Mouse (Mus musculus): Measurements from ENCODE around the gene Mrps21. TPM values are rescaled to one million over a fixed set of nuclear protein-coding genes. Genes with fewer than 3 reads are reported as not detected.

Mrps21 gene
- total and polyA plus RNA-seq, 3 experiments = 251 to 557 (median 317) TPM

GRCm38 (mm10) chr3:95881979-95882815, 10.9 kb upstream of the Mrps21 start, which contains the start of gene Ciart:
Gene Ciart, minus strand, starts transcription at chr3:95882251.
- Histone ChIP-seq H3K4me2 (ENCODE audit: insufficient read depth, low read depth, poor library complexity, severe bottlenecking) (no peak within 1 kb of the TSS), H3K79me2 (replicated peaks; ENCODE audit: control insufficient read depth, extremely low read depth, insufficient read depth, poor library complexity, severe bottlenecking) (no peaks in the 10 kb centered on the region), H3K9ac (ENCODE audit: insufficient read depth, low read depth) (no peak within 1 kb of the TSS), H3K36me3 (replicated peaks in 1 of 2; ENCODE audit: control insufficient read depth in 1 of 2, insufficient read depth in 1 of 2, low read length in 1 of 2) (peaks cover 29 to 75% of the 10 kb centered on the region in 2 experiments), H3K4me1 (ENCODE audit: control insufficient read depth in 1 of 2, insufficient read depth in 2 of 2) (no peaks in the 10 kb centered on the region), H3K27ac (ENCODE audit: insufficient read depth, low read depth) (no peak within 1 kb of the TSS), H3K27me3 (replicated peaks) (no peaks in the 10 kb centered on the region), H3K4me3 (replicated peaks in 1 of 3; ENCODE audit: low read depth in 2 of 3, low read length in 2 of 3, poor library complexity in 1 of 3) (no peak within 1 kb of the TSS), H3K9me3 (replicated peaks; ENCODE audit: low read length) (peaks cover 8% of the 10 kb centered on the region)
- dilution Hi-C loops (cut with MboI; ENCODE audit: extremely low pct_ligation_motif_present, extremely low pct_unique_long_range_greater_than_20kb, low sequenced_read_pairs) = no loop called here
- TF ChIP-seq POLR2AphosphoS2 (IDR thresholded peaks at IDR 0.05; ENCODE audit: low read depth, low read length) = no peak
- no peak for TF ChIP-seq ETS1 (conservative IDR thresholded peaks at IDR 0.05; ENCODE audit: low read depth, low read length)
- TF ChIP-seq ELF1 (IDR thresholded peaks at IDR 0.05; ENCODE audit: low read depth, low read length) = no peak
- no peak for TF ChIP-seq PAX5 (IDR thresholded peaks at IDR 0.05; ENCODE audit: low read length)
- no peak for TF ChIP-seq UBTF (IDR thresholded peaks at IDR 0.05; ENCODE audit: low read depth, low read length)
- no peak for TF ChIP-seq NELFE (IDR thresholded peaks at IDR 0.05; ENCODE audit: low read depth, low read length)
- no peak for TF ChIP-seq KAT2A (IDR thresholded peaks at IDR 0.05; ENCODE audit: insufficient replicate concordance, low read length)
- in situ Hi-C loops (cut with MboI; ENCODE audit: low pct_ligation_motif_present, low pct_unique_long_range_greater_than_20kb, low sequenced_read_pairs) = no loop called here
- no peak for DNase-seq (ENCODE audit: extremely low read depth)

GRCm38 (mm10) chr3:95879063-95879462, 7.7 kb upstream of the Mrps21 start:
- H3K9ac ChIP-seq (ENCODE audit: insufficient read depth, low read depth) = no peak overlapping the region
- H3K4me2 ChIP-seq (ENCODE audit: insufficient read depth, low read depth, poor library complexity, severe bottlenecking) = no peak overlapping the region
- dilution Hi-C loops (cut with MboI; ENCODE audit: extremely low pct_ligation_motif_present, extremely low pct_unique_long_range_greater_than_20kb, low sequenced_read_pairs) (no loop called here), in situ Hi-C loops (cut with MboI; ENCODE audit: low pct_ligation_motif_present, low pct_unique_long_range_greater_than_20kb, low sequenced_read_pairs) (no loop called here)
- no peak for DNase-seq (ENCODE audit: extremely low read depth)
- no peak overlapping the region for H3K27ac ChIP-seq (ENCODE audit: insufficient read depth, low read depth)
- H3K27me3 ChIP-seq (replicated peaks) = no peaks in the 10 kb centered on the region
- H3K36me3 ChIP-seq (replicated peaks in 1 of 2; ENCODE audit: control insufficient read depth in 1 of 2, insufficient read depth in 1 of 2, low read length in 1 of 2) = peaks cover 31 to 66% of the 10 kb centered on the region in 2 experiments
- H3K4me1 ChIP-seq (ENCODE audit: control insufficient read depth in 1 of 2, insufficient read depth in 2 of 2) = no peaks in the 10 kb centered on the region
- peaks cover 8% of the 10 kb centered on the region for H3K9me3 ChIP-seq (replicated peaks; ENCODE audit: low read length)
- no peak overlapping the region for H3K4me3 ChIP-seq (replicated peaks in 1 of 3; ENCODE audit: low read depth in 2 of 3, low read length in 2 of 3, poor library complexity in 1 of 3)
- TF ChIP-seq SMC3 (IDR thresholded peaks at IDR 0.05; ENCODE audit: low read depth, low read length) = no peak
- TF ChIP-seq MYC (IDR thresholded peaks at IDR 0.05; ENCODE audit: low read depth, low read length) = no peak
- TF ChIP-seq KAT2A (IDR thresholded peaks at IDR 0.05; ENCODE audit: insufficient replicate concordance, low read length) = no peak
- TF ChIP-seq HCFC1 (IDR thresholded peaks at IDR 0.05; ENCODE audit: low read depth, low read length) = no peak
- TF ChIP-seq ZC3H11A (IDR thresholded peaks at IDR 0.05; ENCODE audit: low read depth, low read length) = no peak
- TF ChIP-seq MAX (IDR thresholded peaks at IDR 0.05; ENCODE audit: low read length) = no peak
- TF ChIP-seq NELFE (IDR thresholded peaks at IDR 0.05; ENCODE audit: low read depth, low read length) = no peak
- TF ChIP-seq USF1 (IDR thresholded peaks at IDR 0.05; ENCODE audit: low read depth, low read length) = no peak
- no peak for TF ChIP-seq EP300 (IDR thresholded peaks at IDR 0.05; ENCODE audit: low read length)
- TF ChIP-seq ZNF384 (IDR thresholded peaks at IDR 0.05; ENCODE audit: low read depth, low read length) = no peak
- TF ChIP-seq CTCF (conservative IDR thresholded peaks at IDR 0.05 in 1 of 2, IDR thresholded peaks at IDR 0.05 in 1 of 2; ENCODE audit: low read depth in 2 of 2, low read length in 2 of 2) = no peak
- TF ChIP-seq PAX5 (IDR thresholded peaks at IDR 0.05; ENCODE audit: low read length) = no peak
- TF ChIP-seq MXI1 (IDR thresholded peaks at IDR 0.05; ENCODE audit: low read depth, low read length) = no peak
- peaks cover 6% of the 10 kb centered on the region for H3K79me2 ChIP-seq (replicated peaks; ENCODE audit: control insufficient read depth, extremely low read depth, insufficient read depth, poor library complexity, severe bottlenecking)
